Mouse (Mus musculus): ENCODE measurements at regions not wholly inside any gene's neighbourhood (a gene's known extent, or its start where the extent isn't known, plus 50 kb on each side); places are given as distances from the start of the nearest gene placed in this dataset.

GRCm38 (mm10) chrX:64546141-64546540 is 269.3 kb upstream of the Slitrk4 start:
- no peak for DNase-seq (ENCODE audit: low read depth, low spot score)

- peak; percentile 70 for DNase-seq (ENCODE audit: low read depth, low spot score)
Observed at GRCm38 (mm10) chrX:64504986-64505385, 228.2 kb upstream of the Slitrk4 start.

All from R1 (cell line).